Mouse (Mus musculus) cerebellum, adult 9-10 months (tissue): ENCODE data around the gene Lmntd2.

ENCODE experiments used
- DNase-seq: peaks from one replicate; pipeline ENCODE4 v3.0.0; 2022

Lmntd2 gene

GRCm38 (mm10) chr7:141188733-141189132, 25.1 kb downstream of the Lmntd2 start:
- no peak for DNase-seq

GRCm38 (mm10) chr7:141188194-141188593, 25.7 kb downstream of the Lmntd2 start:
- no peak for DNase-seq

- DNase-seq, result peak; percentile 91
These were observed 37.7 kb downstream of the Lmntd2 start for GRCm38 (mm10) chr7:141176173-141176572.

GRCm38 (mm10) chr7:141175068-141175467, 38.8 kb downstream of the Lmntd2 start:
- DNase-seq, result no peak

GRCm38 (mm10) chr7:141173323-141173850, 40.5 kb downstream of the Lmntd2 start:
- no peak for DNase-seq

- DNase-seq, result peak; percentile 92
These were observed 41.5 kb downstream of the Lmntd2 start, which contains the start of gene Rnh1 for GRCm38 (mm10) chr7:141172116-141173006. Gene Rnh1, minus strand, starts transcription at chr7:141172857.

- no peak for DNase-seq
These were observed 44.0 kb downstream of the Lmntd2 start for GRCm38 (mm10) chr7:141169866-141170265.

- no peak for DNase-seq
These were observed 44.6 kb downstream of the Lmntd2 start for GRCm38 (mm10) chr7:141169300-141169699.

GRCm38 (mm10) chr7:141168518-141168953, 45.3 kb downstream of the Lmntd2 start:
- no peak for DNase-seq

- DNase-seq, result no peak
These were observed 45.9 kb downstream of the Lmntd2 start for GRCm38 (mm10) chr7:141167901-141168517.

- no peak for DNase-seq
These were observed 49.0 kb downstream of the Lmntd2 start for GRCm38 (mm10) chr7:141164850-141165249.

- no peak for DNase-seq
These were observed 49.5 kb downstream of the Lmntd2 start for GRCm38 (mm10) chr7:141164397-141164796.
